Mouse (Mus musculus) CH12.LX (cell line): ENCODE results near the gene Gng4.
"Not testable (repeated sequence)": the region's sequence is repeated elsewhere in the genome, so short reads cannot be mapped to it uniquely, and the experiment has no call there.

Source experiments
- BHLHE40 ChIP-seq: IDR thresholded peaks from 2 replicates; pipeline ENCODE4 v1.6.1; 2011; ENCODE audit warnings: mild to moderate bottlenecking, low read depth, low read length, improper control_type of control experiment
- CTCF ChIP-seq, 2 experiments: IDR thresholded peaks in 1 of 2; conservative IDR thresholded peaks in 1 of 2; 2 replicates each; pipeline ENCODE4 v1.5.1; 2011 to 2012; ENCODE audit warnings: low read depth in 2 of 2, low read length in 2 of 2, improper control_type of control experiment in 1 of 2, inconsistent platforms in 1 of 2, mild to moderate bottlenecking in 1 of 2, moderate library complexity in 1 of 2
- MAFK ChIP-seq: IDR thresholded peaks from 2 replicates; pipeline ENCODE4 v1.6.1; 2011; ENCODE audit warnings: low read length, improper control_type of control experiment; ENCODE audit not compliant: insufficient replicate concordance
- MAZ ChIP-seq: IDR thresholded peaks from 2 replicates; pipeline ENCODE4 v1.6.1; 2012; ENCODE audit warnings: low read depth, mild to moderate bottlenecking, inconsistent platforms, low read length, improper control_type of control experiment, moderate library complexity
- NELFE ChIP-seq: IDR thresholded peaks from 2 replicates; pipeline ENCODE4 v1.6.1; 2011; ENCODE audit warnings: low read depth, low read length, improper control_type of control experiment
- POLR2A ChIP-seq: IDR thresholded peaks from 2 replicates; pipeline ENCODE4 v1.6.1; 2011; ENCODE audit warnings: low read depth, mild to moderate bottlenecking, improper control_type of control experiment, low read length
- ZC3H11A ChIP-seq: IDR thresholded peaks from 2 replicates; pipeline ENCODE4 v1.6.1; 2012; ENCODE audit warnings: low read depth, mild to moderate bottlenecking, inconsistent platforms, low read length, improper control_type of control experiment
- ZNF384 ChIP-seq: IDR thresholded peaks from 2 replicates; pipeline ENCODE4 v1.6.1; 2012; ENCODE audit warnings: low read depth, low read length, improper control_type of control experiment, inconsistent platforms

GRCm38 (mm10) chr13:13797816-13798215, 14.0 kb downstream of the Gng4 start:
- not testable (repeated sequence) for TF ChIP-seq POLR2A; ZNF384; ZC3H11A; MAFK; CTCF (conservative IDR thresholded peaks at IDR 0.05 in 1 of 2, IDR thresholded peaks at IDR 0.05 in 1 of 2; ENCODE audit: low read depth in 2 of 2, low read length in 2 of 2); BHLHE40; NELFE; MAZ
